Mouse (Mus musculus): ENCODE results near the gene Metap1. TPM values are rescaled to one million over a fixed set of nuclear protein-coding genes. Genes with fewer than 3 reads are reported as not detected.

Gene Metap1
- polyA plus RNA-seq, 1 experiment, result 54.5 TPM

DNA sequence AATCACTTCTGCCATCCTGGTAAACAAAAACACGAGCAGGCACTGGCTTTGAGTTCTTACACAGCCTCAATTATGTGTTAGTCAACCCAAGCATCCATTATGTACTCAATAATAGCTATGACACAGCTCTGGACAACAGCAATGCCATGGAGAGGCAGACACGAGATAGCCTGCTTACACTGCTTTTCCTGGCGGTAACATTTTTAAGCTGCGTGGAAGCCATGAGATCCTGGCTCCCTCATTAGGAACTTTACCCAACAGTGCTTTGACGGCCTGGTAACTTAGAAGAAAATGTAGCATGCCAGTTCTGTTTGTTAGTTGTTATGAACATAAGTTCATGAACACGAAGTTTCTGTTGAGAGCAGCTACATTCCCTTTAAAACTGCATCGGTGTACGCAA lies 36.2 kb upstream of the Metap1 start:
- TF ChIP-seq CTCF (IDR thresholded peaks at IDR 0.05; ENCODE audit: borderline replicate concordance, extremely low read depth, insufficient read depth, insufficient read length) (no peak), POLR2A (IDR thresholded peaks at IDR 0.05; ENCODE audit: borderline replicate concordance, extremely low read depth, insufficient read depth, insufficient read length, poor library complexity, severe bottlenecking) (no peak)
- peak; percentile 7 for DNase-seq (ENCODE audit: low read depth)

DNA sequence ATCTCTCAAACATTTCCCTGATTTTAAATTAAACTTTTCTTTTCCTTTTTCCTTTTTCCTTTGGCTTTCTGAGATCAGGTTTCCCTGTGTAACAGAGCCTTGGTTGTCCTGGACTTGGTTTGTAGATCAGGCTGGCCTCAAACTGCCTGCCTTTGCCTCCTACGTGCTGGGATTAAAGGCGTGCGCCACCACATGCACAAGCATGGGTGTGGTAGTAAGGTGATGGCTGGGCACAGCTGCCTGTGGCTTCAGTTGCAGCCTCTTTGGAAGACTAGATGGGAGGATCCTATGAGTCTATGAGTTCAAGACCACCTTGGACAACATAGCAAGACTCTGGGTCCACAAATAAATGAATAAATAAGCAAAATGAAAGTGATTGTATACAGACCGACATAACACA lies 34.6 kb upstream of the Metap1 start:
- TF ChIP-seq POLR2A (IDR thresholded peaks at IDR 0.05; ENCODE audit: borderline replicate concordance, extremely low read depth, insufficient read depth, insufficient read length, poor library complexity, severe bottlenecking) (no peak), CTCF (IDR thresholded peaks at IDR 0.05; ENCODE audit: borderline replicate concordance, extremely low read depth, insufficient read depth, insufficient read length) (no peak)
- DNase-seq (ENCODE audit: low read depth), result no peak

DNA sequence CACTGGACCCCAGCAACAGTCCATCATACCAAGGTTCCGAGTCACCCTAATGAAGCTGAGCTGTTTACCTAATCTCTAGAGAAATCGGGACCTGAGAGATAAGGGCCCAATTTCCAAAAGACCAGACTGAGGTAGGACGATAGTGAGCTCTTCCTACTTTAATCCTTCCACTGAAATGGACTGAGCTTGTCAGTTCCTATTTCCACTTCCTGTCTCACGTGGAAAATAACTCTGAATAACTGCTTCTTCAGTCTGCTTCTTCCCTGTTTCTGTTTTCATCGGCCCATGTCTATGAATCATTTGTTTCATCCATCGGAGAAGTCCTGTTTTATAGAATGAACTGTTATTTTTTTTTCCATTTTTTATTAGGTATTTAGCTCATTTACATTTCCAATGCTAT lies 29.9 kb upstream of the Metap1 start:
- DNase-seq (ENCODE audit: low read depth), result no peak
- TF ChIP-seq CTCF (IDR thresholded peaks at IDR 0.05; ENCODE audit: borderline replicate concordance, extremely low read depth, insufficient read depth, insufficient read length) (no peak), POLR2A (IDR thresholded peaks at IDR 0.05; ENCODE audit: borderline replicate concordance, extremely low read depth, insufficient read depth, insufficient read length, poor library complexity, severe bottlenecking) (no peak)

DNA sequence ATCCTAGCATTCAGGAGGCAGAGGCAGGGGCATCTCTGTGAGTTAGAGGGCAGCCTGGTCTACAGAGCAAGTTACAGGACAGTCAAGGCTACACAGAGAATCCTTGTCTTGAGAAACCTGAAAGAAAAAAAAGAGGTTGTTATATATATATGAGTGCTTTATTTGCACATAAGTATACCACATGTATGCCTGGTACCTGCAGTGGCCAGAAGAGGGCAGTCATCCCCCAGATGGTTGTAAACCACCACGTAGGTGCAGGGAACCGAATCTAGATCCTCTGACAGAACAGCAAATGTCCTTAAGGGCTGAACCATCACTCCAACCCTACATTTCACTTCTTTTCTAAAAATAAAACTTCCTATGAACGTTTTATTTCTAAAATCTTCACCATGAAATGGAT lies 28.6 kb upstream of the Metap1 start:
- DNase-seq (ENCODE audit: low read depth), result no peak
- peak; percentile 7; the same call in 1 of the 2 replicates for TF ChIP-seq CTCF (IDR thresholded peaks at IDR 0.05; ENCODE audit: borderline replicate concordance, extremely low read depth, insufficient read depth, insufficient read length)
- TF ChIP-seq POLR2A (IDR thresholded peaks at IDR 0.05; ENCODE audit: borderline replicate concordance, extremely low read depth, insufficient read depth, insufficient read length, poor library complexity, severe bottlenecking), result no peak

DNA sequence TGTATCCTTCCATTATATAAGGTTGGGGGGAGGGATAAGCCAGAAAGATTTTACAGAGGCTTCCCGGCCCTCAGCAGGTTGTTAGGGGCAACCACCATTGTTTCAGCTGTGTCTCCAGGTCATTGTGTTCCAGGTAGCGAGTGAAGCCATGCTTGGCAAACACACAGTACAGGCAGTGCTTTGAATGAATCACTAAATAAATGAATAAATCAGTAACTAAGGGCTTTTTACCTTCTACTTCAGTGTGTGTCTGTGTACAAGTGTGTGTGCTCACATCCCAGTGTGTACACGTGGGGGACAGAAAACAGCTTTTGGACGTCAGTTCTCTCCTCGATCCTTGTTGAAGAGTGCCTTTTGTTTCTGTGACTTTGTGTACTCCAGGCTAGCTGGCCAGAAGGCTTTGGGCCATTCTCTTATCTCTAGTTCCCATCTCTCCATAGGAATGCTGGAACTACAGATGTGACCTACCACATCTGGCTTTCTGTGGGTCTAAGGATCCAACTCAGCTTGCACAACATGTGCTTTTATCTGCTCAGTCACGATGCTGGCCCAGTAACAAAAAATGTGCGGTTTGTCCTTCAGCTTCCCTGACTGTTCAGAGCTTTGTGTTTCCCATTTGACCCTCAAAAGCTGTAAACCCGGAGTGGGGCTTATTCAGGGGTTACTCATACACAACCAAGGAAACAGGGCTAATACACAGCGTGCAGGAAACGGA lies 26.5 kb upstream of the Metap1 start:
- TF ChIP-seq CTCF (IDR thresholded peaks at IDR 0.05; ENCODE audit: borderline replicate concordance, extremely low read depth, insufficient read depth, insufficient read length), result no peak
- DNase-seq (ENCODE audit: low read depth), result peak; percentile 54

DNA sequence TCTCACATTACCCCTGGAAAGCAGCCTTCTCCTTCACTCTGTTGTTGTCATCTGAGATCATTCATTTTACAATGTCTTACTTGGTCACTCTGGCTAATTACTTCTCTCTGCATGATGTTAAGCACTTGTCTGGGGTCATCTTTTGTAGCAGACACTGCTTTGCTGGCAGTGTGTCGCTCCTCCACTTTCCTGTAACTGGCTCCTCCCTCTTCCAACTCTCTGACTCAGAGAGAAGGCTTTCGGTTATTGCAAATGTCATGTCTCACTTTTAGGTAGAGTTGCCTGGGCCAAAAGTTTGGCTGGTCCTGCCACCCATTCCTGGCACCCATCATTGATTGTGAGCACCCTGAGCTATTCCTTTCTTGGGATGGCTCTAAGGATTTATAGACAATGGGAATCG lies 25.4 kb upstream of the Metap1 start:
- no peak for DNase-seq (ENCODE audit: low read depth)
- TF ChIP-seq POLR2A (IDR thresholded peaks at IDR 0.05; ENCODE audit: borderline replicate concordance, extremely low read depth, insufficient read depth, insufficient read length, poor library complexity, severe bottlenecking) (no peak), CTCF (IDR thresholded peaks at IDR 0.05; ENCODE audit: borderline replicate concordance, extremely low read depth, insufficient read depth, insufficient read length) (no peak)

DNA sequence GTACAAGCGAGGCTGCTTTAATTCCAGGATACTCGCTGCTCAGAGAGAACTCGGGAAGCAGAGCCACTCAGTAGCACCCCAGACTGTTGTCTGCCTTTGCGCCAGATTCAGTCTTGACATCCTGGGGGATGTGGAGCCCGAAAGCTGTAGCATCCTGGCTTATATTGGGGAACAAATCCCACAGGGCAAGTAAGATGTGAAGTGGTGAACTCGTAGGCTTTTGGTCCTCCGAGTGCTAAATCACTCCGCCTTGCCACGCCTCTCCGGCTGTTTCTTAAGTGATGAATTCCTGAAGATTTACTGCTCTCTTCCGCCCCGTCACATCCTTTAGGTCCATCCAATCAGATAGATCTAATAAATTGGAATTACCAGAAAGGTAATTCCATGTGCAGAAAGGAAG lies 23.9 kb upstream of the Metap1 start:
- DNase-seq (ENCODE audit: low read depth), result no peak
- TF ChIP-seq POLR2A (IDR thresholded peaks at IDR 0.05; ENCODE audit: borderline replicate concordance, extremely low read depth, insufficient read depth, insufficient read length, poor library complexity, severe bottlenecking) (no peak), CTCF (IDR thresholded peaks at IDR 0.05; ENCODE audit: borderline replicate concordance, extremely low read depth, insufficient read depth, insufficient read length) (no peak)

DNA sequence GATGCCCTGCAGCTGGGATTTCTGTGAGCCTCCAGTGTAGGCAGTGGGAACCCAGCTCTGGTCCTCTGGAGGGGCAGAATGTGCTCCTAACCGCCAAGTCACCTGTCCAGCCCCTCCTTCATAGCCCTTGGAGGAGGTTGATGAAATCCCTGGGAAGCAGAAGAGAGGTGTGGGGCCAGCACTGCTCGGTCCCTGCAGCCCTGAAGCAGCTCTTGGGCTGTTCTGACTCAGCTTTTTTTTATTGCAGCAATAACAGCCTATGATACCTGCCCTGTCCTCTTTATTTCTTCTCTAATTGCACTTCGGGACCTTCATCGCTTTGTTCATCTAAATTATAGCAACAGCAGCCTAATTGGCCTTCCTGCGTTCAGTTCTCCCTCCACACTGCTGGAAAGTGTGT lies 21.2 kb upstream of the Metap1 start:
- TF ChIP-seq POLR2A (IDR thresholded peaks at IDR 0.05; ENCODE audit: borderline replicate concordance, extremely low read depth, insufficient read depth, insufficient read length, poor library complexity, severe bottlenecking) (no peak), CTCF (IDR thresholded peaks at IDR 0.05; ENCODE audit: borderline replicate concordance, extremely low read depth, insufficient read depth, insufficient read length) (no peak)
- DNase-seq (ENCODE audit: low read depth), result no peak

DNA sequence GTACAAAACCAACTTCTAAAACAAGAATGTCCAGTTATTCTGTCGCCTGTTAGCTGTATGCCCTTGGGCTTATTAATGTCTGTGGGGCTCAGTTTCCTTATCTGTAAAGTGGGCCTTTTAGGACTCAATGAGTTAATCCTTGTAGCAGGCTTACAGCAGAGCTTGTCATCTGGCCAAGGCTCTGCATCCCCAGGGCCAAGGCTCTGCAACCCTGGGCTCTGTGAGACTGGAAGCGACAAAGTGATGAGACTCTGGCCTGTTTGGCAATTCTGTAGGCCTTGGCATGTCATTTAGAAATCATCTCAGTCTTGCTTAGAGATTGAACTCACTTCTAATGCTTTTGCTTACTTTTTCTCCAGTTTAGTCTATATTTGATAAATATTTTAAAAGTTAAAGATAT lies 20.3 kb upstream of the Metap1 start:
- TF ChIP-seq POLR2A (IDR thresholded peaks at IDR 0.05; ENCODE audit: borderline replicate concordance, extremely low read depth, insufficient read depth, insufficient read length, poor library complexity, severe bottlenecking) (no peak), CTCF (IDR thresholded peaks at IDR 0.05; ENCODE audit: borderline replicate concordance, extremely low read depth, insufficient read depth, insufficient read length) (no peak)
- DNase-seq (ENCODE audit: low read depth), result no peak

DNA sequence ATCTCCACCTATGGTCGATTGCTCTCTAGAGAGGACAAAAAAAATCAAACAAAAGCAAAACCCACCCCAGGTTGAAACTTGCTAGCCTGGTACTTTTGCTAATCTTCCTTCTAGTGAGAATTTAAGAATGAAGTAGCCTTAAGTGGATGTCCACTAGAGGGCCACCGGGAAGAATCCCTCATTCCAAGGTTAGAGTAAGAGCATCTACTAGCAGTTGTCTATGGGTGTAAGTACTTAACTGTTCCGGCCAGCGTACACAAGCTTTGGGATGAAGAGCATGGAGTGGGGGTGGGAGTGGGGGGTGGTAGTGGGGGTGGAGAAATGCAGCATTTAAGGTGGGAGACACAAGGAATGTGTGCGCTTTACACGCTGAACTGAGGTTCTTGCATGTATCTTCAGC lies 17.4 kb upstream of the Metap1 start:
- DNase-seq (ENCODE audit: low read depth), result peak; percentile 72
- no peak for TF ChIP-seq POLR2A (IDR thresholded peaks at IDR 0.05; ENCODE audit: borderline replicate concordance, extremely low read depth, insufficient read depth, insufficient read length, poor library complexity, severe bottlenecking)
- peak; percentile 41; the same call in 1 of the 2 replicates for TF ChIP-seq CTCF (IDR thresholded peaks at IDR 0.05; ENCODE audit: borderline replicate concordance, extremely low read depth, insufficient read depth, insufficient read length)

DNA sequence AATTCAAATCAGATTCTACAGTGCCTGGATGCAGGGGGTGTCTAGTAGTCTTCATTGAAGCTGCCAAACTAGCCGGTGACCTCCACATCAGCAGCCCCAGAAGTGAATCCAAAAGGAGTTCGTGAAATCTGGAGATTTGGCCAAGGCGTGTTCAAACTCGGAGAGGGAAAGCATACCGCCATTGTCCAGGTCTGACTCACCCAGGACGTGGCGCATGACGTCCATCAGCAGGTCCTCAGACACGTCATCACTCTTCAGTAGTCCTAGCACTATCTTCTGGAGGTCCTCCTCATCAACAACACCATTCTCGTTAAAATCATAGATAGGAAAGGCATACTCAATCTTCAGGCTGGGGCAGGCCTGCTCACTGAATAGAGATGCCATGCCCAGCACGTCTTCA lies 14.4 kb upstream of the Metap1 start:
- TF ChIP-seq CTCF (IDR thresholded peaks at IDR 0.05; ENCODE audit: borderline replicate concordance, extremely low read depth, insufficient read depth, insufficient read length), result no peak
- no peak for DNase-seq (ENCODE audit: low read depth)

DNA sequence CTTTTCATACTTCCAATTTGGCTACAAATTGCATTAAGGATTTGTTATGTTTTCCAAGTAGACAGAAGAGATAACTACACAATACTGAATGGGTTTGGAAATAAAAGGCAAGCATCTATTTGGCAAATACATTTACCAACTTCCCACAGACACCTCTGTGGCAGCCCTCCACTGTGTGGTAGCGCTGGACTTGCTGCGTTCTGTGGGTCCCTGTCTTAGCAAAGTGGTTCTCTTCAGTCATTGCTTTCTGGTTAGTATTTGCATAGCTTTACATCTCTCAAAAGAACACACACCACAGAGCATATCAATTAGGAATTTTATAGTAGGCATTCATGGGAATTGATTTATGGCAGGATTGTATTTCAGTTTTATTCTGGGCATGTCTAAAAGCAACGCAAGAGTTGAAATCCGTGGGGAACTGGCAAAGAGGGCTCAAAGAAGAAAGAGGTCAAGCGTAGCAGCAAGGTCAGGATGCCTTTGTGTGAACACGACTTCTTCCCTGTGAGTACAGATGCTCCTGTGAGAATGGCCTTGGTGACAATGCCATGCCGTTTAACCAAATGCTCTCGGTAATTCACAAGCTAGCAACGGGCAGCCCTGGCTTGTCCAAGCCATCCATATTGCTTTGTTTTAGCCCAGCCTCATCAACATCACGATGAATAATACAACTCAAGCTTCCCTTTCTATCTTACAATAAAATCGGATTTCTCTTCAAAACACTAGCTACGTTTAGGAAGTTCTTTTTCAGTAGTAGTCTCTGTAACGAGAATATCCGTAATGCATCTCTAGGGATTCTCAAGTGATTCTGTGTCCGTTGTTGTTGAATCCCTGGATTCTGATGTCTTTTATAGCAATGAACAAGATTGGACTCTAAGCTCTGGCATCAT lies 10.8 kb upstream of the Metap1 start:
- peak; percentile 18 for DNase-seq (ENCODE audit: low read depth)

More for the DNA sequence above, 10.8 kb upstream of the Metap1 start:
- TF ChIP-seq CTCF (IDR thresholded peaks at IDR 0.05; ENCODE audit: borderline replicate concordance, extremely low read depth, insufficient read depth, insufficient read length), result no peak
- TF ChIP-seq POLR2A (IDR thresholded peaks at IDR 0.05; ENCODE audit: borderline replicate concordance, extremely low read depth, insufficient read depth, insufficient read length, poor library complexity, severe bottlenecking), result no peak

All from brain, embryonic 14.5 days (tissue).